Mouse (Mus musculus): Measurements from ENCODE around the gene Slco1a6. TPM values are rescaled to one million over a fixed set of nuclear protein-coding genes. Genes with fewer than 3 reads are reported as not detected.
"Not testable (repeated sequence)": the region's sequence is repeated elsewhere in the genome, so short reads cannot be mapped to it uniquely, and the experiment has no call there.

The Slco1a6 gene
- not detected in 2 replicates for polyA plus RNA-seq (2015; fragmentation: Nextera tagmentation; extraction: Ambion mirVana)

DNA sequence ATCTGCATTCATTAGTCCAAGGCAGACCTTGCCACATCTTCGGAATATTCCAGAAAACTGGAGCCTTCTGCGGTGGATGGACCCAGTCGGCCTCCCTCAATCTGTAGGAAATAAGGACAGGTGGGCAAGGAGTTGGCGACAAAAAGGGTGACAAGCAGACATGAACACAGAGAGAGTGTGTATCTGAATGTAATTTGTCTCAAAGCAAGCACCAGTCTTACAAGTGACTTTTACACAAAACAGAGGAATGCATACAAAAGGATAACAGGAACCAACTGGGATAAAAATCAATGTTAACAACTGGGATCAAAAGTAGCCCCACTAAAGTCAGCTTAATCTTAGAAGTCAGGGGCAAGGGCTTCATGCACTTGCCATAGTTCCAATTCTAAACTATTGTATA lies at the start of gene Slco1a6:
TSS of gene Slco1a6 (minus strand) at position 101 of the 400 bp plus-strand sequence.
- Histone ChIP-seq H3K4me1 (replicated peaks) (no peaks in the 10 kb centered on the region), H3K27ac (no peak within 1 kb of the TSS), H3K4me3 (replicated peaks) (no peak within 1 kb of the TSS), H3K27me3 (replicated peaks) (no peaks in the 10 kb centered on the region), H3K4me2 (replicated peaks) (no peak within 1 kb of the TSS), H3K9me3 (no peaks in the 10 kb centered on the region), H3K36me3 (no peaks in the 10 kb centered on the region), H3K9ac (no peak within 1 kb of the TSS)
- WGBS = 92% methylated on average over 4 of the region's 4 CpGs
- no peak for ATAC-seq

GRCm38 (mm10) chr6:142250738-142251307 lies 42.5 kb upstream of the Slco1a6 start:
- H3K36me3 ChIP-seq; H3K9ac ChIP-seq; H3K27ac ChIP-seq; ATAC-seq; H3K4me1 ChIP-seq (replicated peaks); H3K9me3 ChIP-seq; H3K27me3 ChIP-seq (replicated peaks); H3K4me3 ChIP-seq (replicated peaks); H3K4me2 ChIP-seq (replicated peaks): not testable (repeated sequence)
- 84% methylated on average over 1 of the region's 1 CpGs for WGBS

DNA sequence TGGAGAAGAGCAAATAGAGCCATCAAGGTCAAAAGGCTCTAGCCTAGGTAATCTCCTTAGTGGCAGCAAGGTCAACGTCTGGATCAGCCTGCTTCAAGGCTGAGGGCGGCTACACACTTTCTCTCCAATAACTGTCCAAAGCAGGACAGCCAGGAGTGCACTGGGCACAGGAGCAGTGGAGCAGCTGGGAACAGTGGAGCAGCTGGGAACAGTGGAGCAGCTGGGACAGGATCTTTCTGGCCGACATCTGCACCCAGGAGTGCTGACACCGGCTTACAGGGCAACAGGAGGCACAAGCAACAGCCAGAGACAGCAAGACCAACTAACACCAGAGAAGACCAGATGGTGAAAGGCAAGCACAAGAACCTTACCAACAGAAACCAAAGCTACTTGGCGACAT lies 36.7 kb upstream of the Slco1a6 start:
- Histone ChIP-seq H3K27ac (no peak overlapping the region), H3K36me3 (no peaks in the 10 kb centered on the region), H3K4me2 (replicated peaks) (no peak overlapping the region), H3K9ac (no peak overlapping the region), H3K9me3 (no peaks in the 10 kb centered on the region), H3K4me1 (replicated peaks) (no peaks in the 10 kb centered on the region), H3K27me3 (replicated peaks) (no peaks in the 10 kb centered on the region), H3K4me3 (replicated peaks) (no peak overlapping the region)
- WGBS = 79% methylated on average over 5 of the region's 5 CpGs
- ATAC-seq = no peak

DNA sequence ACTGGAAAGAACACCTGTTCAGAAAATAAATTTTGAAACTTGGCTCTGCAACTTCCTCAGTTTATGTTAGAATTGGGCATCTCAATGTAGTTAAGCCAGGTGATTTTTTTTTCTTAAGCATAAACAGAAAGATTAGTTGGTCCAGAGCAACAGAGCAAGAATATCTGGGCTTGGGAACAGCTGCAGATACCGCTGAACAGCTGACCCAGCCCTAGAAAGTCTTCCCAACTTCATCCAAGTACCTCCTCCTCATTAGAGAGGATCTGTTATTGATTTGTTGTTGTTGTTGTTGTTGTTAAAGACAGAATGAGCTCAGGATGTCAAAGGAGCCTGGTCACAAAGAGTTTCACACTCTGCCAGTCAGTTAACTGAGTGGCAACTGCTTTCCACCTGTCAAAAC lies 31.1 kb upstream of the Slco1a6 start:
- H3K27ac ChIP-seq = no peak overlapping the region
- H3K36me3 ChIP-seq = no peaks in the 10 kb centered on the region
- no peak for ATAC-seq
- no peaks in the 10 kb centered on the region for H3K27me3 ChIP-seq (replicated peaks)
- no peaks in the 10 kb centered on the region for H3K9me3 ChIP-seq
- no peaks in the 10 kb centered on the region for H3K4me1 ChIP-seq (replicated peaks)
- H3K4me3 ChIP-seq (replicated peaks) = no peak overlapping the region
- WGBS = 72% methylated on average over 1 of the region's 1 CpGs
- H3K4me2 ChIP-seq (replicated peaks) = no peak overlapping the region
- H3K9ac ChIP-seq = no peak overlapping the region

GRCm38 (mm10) chr6:142220138-142220537 lies 11.8 kb upstream of the Slco1a6 start:
- no peak for ATAC-seq
- Histone ChIP-seq H3K4me1 (replicated peaks) (no peaks in the 10 kb centered on the region), H3K4me2 (replicated peaks) (no peak overlapping the region), H3K27me3 (replicated peaks) (no peaks in the 10 kb centered on the region), H3K27ac (no peak overlapping the region), H3K4me3 (replicated peaks) (no peak overlapping the region), H3K36me3 (no peaks in the 10 kb centered on the region), H3K9me3 (no peaks in the 10 kb centered on the region), H3K9ac (no peak overlapping the region)

DNA sequence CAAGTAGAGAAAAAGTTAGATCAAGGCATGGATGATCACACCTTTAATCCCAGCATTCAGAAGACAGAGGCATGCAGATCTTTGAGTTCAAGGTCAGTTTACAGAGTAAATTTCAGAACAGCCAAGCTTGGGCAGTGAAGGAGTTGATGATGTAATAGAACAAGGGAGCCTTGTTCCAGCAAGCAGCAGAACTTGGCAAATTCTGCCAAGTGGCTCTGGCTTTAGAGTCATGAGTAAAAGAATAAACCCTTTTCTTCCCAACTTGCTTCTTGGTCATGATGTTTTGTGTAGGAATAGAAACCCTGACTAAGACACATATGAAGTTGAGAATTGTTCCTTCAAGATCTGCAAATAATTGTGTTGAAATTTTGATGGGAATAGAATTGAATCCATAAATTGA lies 3.5 kb upstream of the Slco1a6 start:
- Histone ChIP-seq H3K36me3 (no peaks in the 10 kb centered on the region), H3K9ac (no peak overlapping the region), H3K4me3 (replicated peaks) (no peak overlapping the region), H3K27ac (no peak overlapping the region), H3K4me1 (replicated peaks) (no peaks in the 10 kb centered on the region), H3K9me3 (no peaks in the 10 kb centered on the region), H3K4me2 (replicated peaks) (no peak overlapping the region), H3K27me3 (replicated peaks) (no peaks in the 10 kb centered on the region)
- no peak for ATAC-seq

- Histone ChIP-seq H3K27ac (no peak overlapping the region), H3K9ac (no peak overlapping the region)
Measured at GRCm38 (mm10) chr6:142209749-142210148, 1.4 kb upstream of the Slco1a6 start.

GRCm38 (mm10) chr6:142200524-142200923 lies 7.8 kb downstream of the Slco1a6 start:
- no peaks in the 10 kb centered on the region for H3K36me3 ChIP-seq

More at GRCm38 (mm10) chr6:142209749-142210148, 1.4 kb upstream of the Slco1a6 start:
- Histone ChIP-seq H3K4me1 (replicated peaks) (no peaks in the 10 kb centered on the region), H3K9me3 (no peaks in the 10 kb centered on the region), H3K36me3 (no peaks in the 10 kb centered on the region), H3K27me3 (replicated peaks) (no peaks in the 10 kb centered on the region), H3K4me2 (replicated peaks) (no peak overlapping the region), H3K4me3 (replicated peaks) (no peak overlapping the region)
- ATAC-seq = no peak

GRCm38 (mm10) chr6:142194245-142194644 lies 14.1 kb downstream of the Slco1a6 start:
- Histone ChIP-seq H3K27me3 (replicated peaks) (no peaks in the 10 kb centered on the region), H3K9me3 (no peaks in the 10 kb centered on the region), H3K4me2 (replicated peaks) (no peak overlapping the region), H3K9ac (no peak overlapping the region), H3K4me3 (replicated peaks) (no peak overlapping the region), H3K36me3 (no peaks in the 10 kb centered on the region), H3K4me1 (replicated peaks) (no peaks in the 10 kb centered on the region), H3K27ac (no peak overlapping the region)
- whole genome bisulfite sequencing = 86% methylated on average over 8 of the region's 8 CpGs
- no peak for ATAC-seq

More at GRCm38 (mm10) chr6:142200524-142200923, 7.8 kb downstream of the Slco1a6 start:
- ATAC-seq = no peak
- H3K27ac ChIP-seq = no peak overlapping the region
- H3K9ac ChIP-seq = no peak overlapping the region
- H3K4me3 ChIP-seq (replicated peaks) = no peak overlapping the region
- H3K27me3 ChIP-seq (replicated peaks) = no peaks in the 10 kb centered on the region
- H3K4me2 ChIP-seq (replicated peaks) = no peak overlapping the region
- no peaks in the 10 kb centered on the region for H3K9me3 ChIP-seq
- H3K4me1 ChIP-seq (replicated peaks) = no peaks in the 10 kb centered on the region

- ATAC-seq = no peak
- no peaks in the 10 kb centered on the region for H3K36me3 ChIP-seq
- H3K9me3 ChIP-seq = no peaks in the 10 kb centered on the region
- H3K9ac ChIP-seq = no peak overlapping the region
- 75% methylated on average over 1 of the region's 1 CpGs for WGBS
- no peak overlapping the region for H3K27ac ChIP-seq
- H3K4me2 ChIP-seq (replicated peaks) = no peak overlapping the region
- no peak overlapping the region for H3K4me3 ChIP-seq (replicated peaks)
- H3K4me1 ChIP-seq (replicated peaks) = no peaks in the 10 kb centered on the region
- H3K27me3 ChIP-seq (replicated peaks) = no peaks in the 10 kb centered on the region
Measured at GRCm38 (mm10) chr6:142191962-142192361, 16.4 kb downstream of the Slco1a6 start.

- no peak overlapping the region for H3K4me3 ChIP-seq (replicated peaks)
- no peak overlapping the region for H3K4me2 ChIP-seq (replicated peaks)
- no peak overlapping the region for H3K27ac ChIP-seq
- WGBS = 95% methylated on average over 3 of the region's 3 CpGs
- ATAC-seq = no peak
- no peaks in the 10 kb centered on the region for H3K36me3 ChIP-seq
- H3K4me1 ChIP-seq (replicated peaks) = no peaks in the 10 kb centered on the region
- H3K9me3 ChIP-seq = no peaks in the 10 kb centered on the region
- H3K27me3 ChIP-seq (replicated peaks) = no peaks in the 10 kb centered on the region
- no peak overlapping the region for H3K9ac ChIP-seq
Measured at GRCm38 (mm10) chr6:142187426-142187825, 20.9 kb downstream of the Slco1a6 start.

DNA sequence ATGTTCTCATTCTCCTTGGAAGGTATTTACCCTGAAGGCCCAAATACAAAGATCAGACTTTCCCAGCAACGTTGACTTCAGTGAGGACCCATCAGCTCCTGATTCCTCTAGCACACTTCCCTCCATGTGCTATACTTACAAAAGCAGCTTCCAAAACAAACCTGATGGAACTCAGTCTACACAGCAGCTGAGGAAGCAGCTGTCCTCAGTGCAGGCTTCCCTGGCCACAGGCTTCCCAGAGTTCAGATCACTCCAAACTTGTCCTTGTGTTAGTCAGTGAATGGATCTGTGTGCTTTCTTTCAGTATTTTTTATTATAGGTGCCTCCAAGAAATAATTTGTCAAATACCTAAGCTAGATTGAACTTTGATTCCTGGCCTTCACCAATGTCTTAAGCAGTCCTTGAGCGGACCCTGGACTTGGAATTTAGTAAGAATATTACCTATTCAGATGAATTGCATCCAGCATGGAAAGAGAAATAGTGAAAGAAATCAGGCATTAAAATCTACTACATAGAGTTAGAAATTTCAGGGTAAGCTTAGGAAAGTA lies 22.4 kb downstream of the Slco1a6 start:
- Histone ChIP-seq H3K36me3 (no peaks in the 10 kb centered on the region), H3K4me1 (replicated peaks) (no peaks in the 10 kb centered on the region), H3K9ac (no peak overlapping the region), H3K27ac (no peak overlapping the region), H3K4me3 (replicated peaks) (no peak overlapping the region), H3K9me3 (no peaks in the 10 kb centered on the region), H3K27me3 (replicated peaks) (no peaks in the 10 kb centered on the region), H3K4me2 (replicated peaks) (no peak overlapping the region)
- no peak for ATAC-seq
- 77% methylated on average over 2 of the region's 2 CpGs for WGBS

DNA sequence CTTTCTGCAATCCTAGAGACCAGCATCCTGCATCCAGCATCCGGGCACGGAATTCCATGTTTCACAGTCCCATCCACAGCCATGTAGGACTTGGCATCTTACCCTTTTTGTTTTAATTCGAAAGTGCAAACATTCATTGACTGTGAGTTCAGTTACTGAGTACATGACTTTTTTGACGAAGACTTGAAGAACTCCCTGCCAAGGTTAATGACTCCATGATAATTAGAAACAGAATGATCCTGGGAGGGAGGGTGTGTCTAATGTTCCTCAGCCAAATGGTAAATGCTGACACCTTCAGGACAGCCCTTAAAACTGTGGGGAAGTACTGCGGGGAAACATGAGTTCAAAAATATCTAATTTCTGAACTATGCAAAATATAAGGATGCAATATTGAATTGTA lies 44.9 kb downstream of the Slco1a6 start:
- Histone ChIP-seq H3K27ac (no peak overlapping the region), H3K4me2 (replicated peaks) (no peak overlapping the region), H3K4me3 (replicated peaks) (no peak overlapping the region), H3K9ac (no peak overlapping the region), H3K4me1 (replicated peaks) (no peaks in the 10 kb centered on the region), H3K27me3 (replicated peaks) (no peaks in the 10 kb centered on the region), H3K9me3 (no peaks in the 10 kb centered on the region), H3K36me3 (no peaks in the 10 kb centered on the region)
- no peak for ATAC-seq
- 81% methylated on average over 5 of the region's 5 CpGs for WGBS

Measured in intestine, embryonic 15.5 days (tissue).